8 mouse cellular contexts compared by ENCODE assay signal in genomic region chr10:118868601-118869590, GRCm38 (mm10). TPM values are rescaled to one million over a fixed set of nuclear protein-coding genes. Genes with fewer than 3 reads are reported as not detected.
A peak's percentile ranks its signal among the peaks of the same experiment; 100 is the strongest.
DNase-seq lines count a peak whose midpoint lies in the region; ATAC-seq and TF ChIP-seq lines count a peak whose summit lies in the region.

No protein-coding gene starts in this region.

- peak overlapping the region; percentile 86 for H3K9ac ChIP-seq in intestine, embryonic 15.5 days

- H3K27ac ChIP-seq in cortical plate, adult 2 months (ENCODE audit: insufficient read depth, low read length) = peak overlapping the region; percentile 87
- H3K27ac ChIP-seq in intestine, embryonic 15.5 days = peak overlapping the region; percentile 93
- peak overlapping the region; percentile 99 for H3K27ac ChIP-seq in midbrain, embryonic 10.5 days (replicated peaks)

- intact Hi-C loops in gastrocnemius, postnatal 36 days (cut with DNase I) = loop anchor here (2.0 to 5.0 kb wide), 4 partner anchors 152 to 276 kb away; no protein-coding TSS in a partner anchor
- intact Hi-C loops in left cerebral cortex, postnatal 4 days (cut with DNase I) = loop anchor here (2.0 to 10.0 kb wide), 5 partner anchors 90 to 714 kb away; no protein-coding TSS in a partner anchor

- peak; percentile 45; the same call in 1 of the 2 replicates for TF ChIP-seq POLR2A in cortical plate, adult 2 months (IDR thresholded peaks at IDR 0.05; ENCODE audit: extremely low read depth, insufficient read depth, low read length)

- H3K4me1 ChIP-seq in cortical plate, adult 2 months (ENCODE audit: control insufficient read depth, insufficient read depth, low read length) = peaks cover 3% of the 10 kb centered on the region; the same call in 1 of the 2 replicates
- H3K4me1 ChIP-seq in intestine, embryonic 15.5 days (replicated peaks) = peaks cover 29% of the 10 kb centered on the region
- peaks cover 49% of the 10 kb centered on the region for H3K4me1 ChIP-seq in midbrain, embryonic 10.5 days

- H3K4me3 ChIP-seq in cortical plate, adult 2 months (ENCODE audit: insufficient read depth, low read length) = peak overlapping the region; percentile 55
- H3K4me3 ChIP-seq in intestine, embryonic 15.5 days (replicated peaks) = peak overlapping the region; percentile 71
- peak overlapping the region; percentile 92 for H3K4me3 ChIP-seq in midbrain, embryonic 10.5 days

- peak overlapping the region; percentile 98 for H3K4me2 ChIP-seq in intestine, embryonic 15.5 days (replicated peaks)

- no peaks in the 10 kb centered on the region for H3K36me3 ChIP-seq in intestine, embryonic 15.5 days
- H3K36me3 ChIP-seq in midbrain, embryonic 10.5 days = peaks cover 17% of the 10 kb centered on the region

- no peaks in the 10 kb centered on the region for H3K9me3 ChIP-seq in intestine, embryonic 15.5 days
- H3K9me3 ChIP-seq in midbrain, embryonic 10.5 days (replicated peaks) = no peaks in the 10 kb centered on the region; the same call in 1 of the 2 replicates

- under 1% methylated on average over 101 of the region's 130 CpGs for WGBS in intestine, embryonic 15.5 days
- 1% methylated on average over 104 of the region's 130 CpGs for WGBS in midbrain, embryonic 10.5 days

- no peak for TF ChIP-seq CTCF in cortical plate, adult 2 months (IDR thresholded peaks at IDR 0.05; ENCODE audit: extremely low read depth, insufficient read depth, low read length)

- ATAC-seq in intestine, embryonic 15.5 days = peak; percentile 84

- H3K27me3 ChIP-seq in intestine, embryonic 15.5 days (replicated peaks) = no peaks in the 10 kb centered on the region
- no peaks in the 10 kb centered on the region for H3K27me3 ChIP-seq in midbrain, embryonic 10.5 days (ENCODE audit: low read depth, poor library complexity, severe bottlenecking)

- peak; percentile 81 to 92 for DNase-seq in adrenal gland, adult (ENCODE audit: inconsistent age in 2 of 2, low spot score in 1 of 2)
- peak; percentile 67 to 77 for DNase-seq in gastrocnemius, postnatal 36 days
- peak; percentile 90 for DNase-seq in left cerebral cortex, postnatal 4 days
- DNase-seq in midbrain, embryonic 10.5 days (ENCODE audit: low spot score) = peak; percentile 92
- peak; percentile 69 to 75 for DNase-seq in right cerebral cortex, postnatal 36 days (ENCODE audit: low spot score in 2 of 2)
- DNase-seq in urinary bladder, postnatal 4 days (ENCODE audit: low spot score in 2 of 2) = peak; percentile 79 to 86

RNA-seq across cellular contexts. Expression of gene Dyrk2, which starts 1.1 kb away (rescaled TPM):
- polyA plus RNA-seq in cortical plate, adult 2 months (2012; rRNA removed) = 23.3 and 25.0 TPM in 2 replicates
- 10 to 100 TPM; 42.0 to 47.1 TPM for total RNA-seq in gastrocnemius, postnatal 36 days (2021)
- 9.5 TPM in 2 replicates for polyA plus RNA-seq in intestine, embryonic 15.5 days (2015; fragmentation: Nextera tagmentation; extraction: Ambion mirVana)
- total RNA-seq in left cerebral cortex, postnatal 4 days (2021) = 10 to 100 TPM; 96.8 to 99.8 TPM
- polyA plus RNA-seq in midbrain, embryonic 10.5 days (2016; fragmentation: Nextera tagmentation; extraction: Ambion mirVana) = 6.6 and 6.7 TPM in 2 replicates

Comparison
In these comparisons a context has a peak if more than half of its experiments do, and no peak if none do; other contexts are left out.
1. Peak in every context shown above with its lines: DNase-seq, ATAC-seq, H3K4me3 ChIP-seq and H3K27ac ChIP-seq.